Mouse (Mus musculus) spleen, embryonic (tissue): ENCODE measurements around the gene Lrrn1.

ENCODE experiments used
- CTCF ChIA-PET: fragments of 350-600 bp; sonication (Branson Sonifier 250); formaldehyde crosslinking; loops from one replicate; lab custom pipeline; 2022; lab: Charles Lee

The Lrrn1 gene

DNA sequence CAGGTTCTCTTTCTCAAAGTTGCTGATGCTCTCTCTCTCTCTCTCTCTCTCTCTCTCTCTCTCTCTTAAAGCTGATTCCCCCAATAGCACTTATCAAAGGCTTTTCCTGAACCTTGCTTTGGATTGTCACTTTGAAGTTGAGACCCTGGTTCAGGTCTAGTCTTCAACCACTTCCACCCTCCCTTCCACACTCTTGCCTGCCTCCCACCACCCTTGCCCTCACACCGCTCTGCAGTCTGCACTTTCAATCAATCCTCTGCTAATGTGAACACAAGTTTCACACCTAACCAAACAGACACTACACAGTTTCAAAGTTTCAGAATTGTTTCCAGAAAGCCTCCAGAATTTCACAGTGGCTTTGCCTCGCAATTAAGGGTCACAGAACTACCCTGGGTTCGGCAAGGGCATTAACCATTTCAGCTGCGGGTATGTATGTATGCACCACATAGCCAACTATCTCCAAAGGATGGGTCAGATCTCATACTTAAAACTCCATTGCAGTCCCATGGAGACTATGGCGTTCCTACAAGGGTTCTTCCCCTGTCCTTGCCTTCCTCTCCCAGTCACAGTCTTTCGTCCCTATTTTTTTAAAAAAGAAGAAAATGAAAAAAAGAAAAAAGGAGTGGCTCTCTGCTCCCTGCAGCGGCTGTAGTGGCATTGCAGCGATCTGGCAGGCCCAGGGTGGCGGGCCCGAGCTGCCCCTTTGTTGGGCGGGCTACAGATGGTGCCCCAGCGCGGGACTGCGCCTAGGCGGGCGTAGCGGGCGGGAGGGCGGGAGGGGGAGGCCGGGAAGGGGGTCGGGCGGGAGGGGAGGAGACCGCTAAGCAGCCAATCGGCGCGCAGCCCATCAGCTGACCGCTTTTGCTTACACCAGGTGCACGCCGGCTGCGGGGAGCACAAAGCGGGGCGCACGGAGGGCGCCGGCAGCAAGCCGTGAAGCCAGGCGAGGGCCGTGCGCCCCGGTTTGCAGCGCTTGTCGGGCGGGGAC lies at the start of gene Lrrn1:
Lrrn1 (plus strand) TSS at position 892 of the 988 bp plus-strand sequence.
- CTCF ChIA-PET = no interaction called here

- CTCF ChIA-PET = no interaction called here
These were observed 35.1 kb upstream of the Lrrn1 start for GRCm38 (mm10) chr6:107494491-107494890.

DNA sequence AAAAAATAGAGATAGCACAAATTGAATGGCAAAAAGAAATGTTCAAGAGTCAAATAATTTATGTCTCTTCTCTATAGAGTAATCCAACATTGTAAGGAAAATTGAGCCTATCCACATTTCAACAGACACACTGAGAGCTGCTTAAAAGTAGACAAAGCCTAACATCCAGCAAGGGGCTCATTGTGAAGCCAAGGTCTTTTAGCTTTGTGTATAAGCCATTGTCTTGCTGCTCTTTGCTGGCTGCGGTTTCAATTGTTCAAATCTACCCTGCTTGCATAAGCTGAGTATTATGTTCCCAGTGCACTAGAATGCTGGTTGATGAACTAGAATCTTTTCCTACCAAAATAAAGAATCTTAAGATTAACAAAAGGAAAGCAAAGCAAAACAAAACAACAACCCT lies 33.7 kb upstream of the Lrrn1 start:
- CTCF ChIA-PET = no interaction called here

GRCm38 (mm10) chr6:107513716-107514115 lies 15.9 kb upstream of the Lrrn1 start:
- CTCF ChIA-PET = interaction anchor here (0.6 kb wide), 1 partner anchor 552 kb away, joined by 4 read pairs; no protein-coding TSS in a partner anchor

GRCm38 (mm10) chr6:107523953-107524352 lies 5.6 kb upstream of the Lrrn1 start:
- CTCF ChIA-PET = no interaction called here

- CTCF ChIA-PET = no interaction called here
These were observed 403 bp downstream of the Lrrn1 start for GRCm38 (mm10) chr6:107529911-107530431.

GRCm38 (mm10) chr6:107530621-107531285 lies 1.2 kb downstream of the Lrrn1 start:
- CTCF ChIA-PET = no interaction called here

GRCm38 (mm10) chr6:107531526-107532080 lies 2.0 kb downstream of the Lrrn1 start:
- CTCF ChIA-PET = no interaction called here

DNA sequence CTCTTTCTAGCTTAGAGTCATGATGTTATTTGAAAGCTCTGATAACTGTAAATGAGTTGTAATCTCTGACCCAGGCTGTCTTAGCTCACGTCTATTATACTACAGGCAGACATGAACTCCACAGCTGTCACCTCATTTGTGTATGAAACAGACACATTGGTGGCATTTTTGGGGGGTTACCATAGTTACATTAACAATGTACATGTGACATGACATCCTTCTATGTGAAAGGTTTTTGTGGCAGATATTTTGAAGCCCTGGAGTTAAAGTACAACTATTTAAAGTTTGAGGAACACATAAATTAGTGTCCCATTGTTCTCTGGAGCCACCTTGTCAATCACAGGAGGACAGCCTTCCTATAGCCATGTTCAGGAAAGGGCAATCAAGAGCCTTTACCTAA lies 5.0 kb downstream of the Lrrn1 start:
- CTCF ChIA-PET = no interaction called here

DNA sequence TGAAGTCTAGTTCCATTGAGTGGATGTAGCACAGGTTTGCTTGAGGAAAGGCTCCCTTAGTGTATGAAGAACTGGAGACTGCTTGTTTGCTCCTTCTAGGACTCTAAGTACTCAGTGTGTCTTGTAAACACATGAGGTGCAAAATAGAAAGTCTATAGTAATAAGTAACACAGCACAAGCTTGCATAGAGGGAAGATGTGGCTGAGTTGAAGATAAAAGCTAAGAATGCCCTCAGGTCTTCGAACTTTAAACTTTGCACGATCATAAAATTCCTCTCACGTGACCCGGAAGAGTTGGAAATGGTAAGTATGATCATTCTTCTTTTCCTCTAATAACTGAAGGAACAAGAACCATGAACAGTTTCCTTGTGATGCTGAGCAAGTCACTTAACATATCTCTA lies 7.1 kb downstream of the Lrrn1 start:
- CTCF ChIA-PET = no interaction called here

- CTCF ChIA-PET = interaction anchor here (0.5 kb wide), 1 partner anchor 349 kb away, joined by 6 read pairs; no protein-coding TSS in a partner anchor
These were observed 11.7 kb downstream of the Lrrn1 start for GRCm38 (mm10) chr6:107541222-107541621.

DNA sequence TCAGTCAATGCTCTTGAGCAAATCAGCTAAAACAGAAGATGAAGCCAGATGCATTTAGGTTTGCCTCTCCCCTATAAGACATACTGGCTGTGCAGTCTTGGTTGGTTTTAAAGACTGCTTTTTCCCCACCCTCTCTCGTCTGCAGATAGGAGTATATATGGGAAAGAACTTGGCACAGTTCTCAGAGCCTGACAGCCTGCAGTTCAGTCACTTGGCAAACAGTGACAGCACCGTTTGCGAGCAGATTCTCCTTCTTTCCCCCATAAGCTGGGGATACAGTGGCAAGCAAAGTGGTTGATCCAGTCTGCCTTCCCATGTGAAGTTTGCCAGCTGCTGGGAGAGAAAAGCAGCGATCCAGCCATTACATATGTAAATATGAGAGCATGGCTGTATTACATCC lies 12.3 kb downstream of the Lrrn1 start:
- CTCF ChIA-PET = no interaction called here

DNA sequence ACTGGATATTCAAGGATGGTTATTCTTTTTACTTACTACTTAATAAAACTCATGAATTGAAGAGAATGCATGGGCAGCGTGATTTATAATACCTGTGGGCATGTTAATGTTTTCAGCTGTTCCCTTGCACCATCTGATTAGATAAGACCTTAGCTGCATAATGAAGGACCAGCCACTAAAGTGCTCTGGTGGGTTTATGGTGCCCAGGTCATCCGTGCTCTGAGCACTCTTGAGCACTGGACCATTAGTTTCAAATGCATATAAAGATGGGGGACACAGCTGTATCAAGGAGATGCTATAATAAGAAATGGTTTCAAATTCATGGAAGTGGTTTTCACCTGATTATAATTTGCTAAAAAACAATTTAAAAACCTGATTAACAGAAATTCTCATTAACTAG lies 16.7 kb downstream of the Lrrn1 start:
- CTCF ChIA-PET = no interaction called here

GRCm38 (mm10) chr6:107552511-107552910 lies 22.9 kb downstream of the Lrrn1 start:
- CTCF ChIA-PET = no interaction called here

- CTCF ChIA-PET = no interaction called here
These were observed 25.8 kb downstream of the Lrrn1 start for GRCm38 (mm10) chr6:107555364-107555763.

DNA sequence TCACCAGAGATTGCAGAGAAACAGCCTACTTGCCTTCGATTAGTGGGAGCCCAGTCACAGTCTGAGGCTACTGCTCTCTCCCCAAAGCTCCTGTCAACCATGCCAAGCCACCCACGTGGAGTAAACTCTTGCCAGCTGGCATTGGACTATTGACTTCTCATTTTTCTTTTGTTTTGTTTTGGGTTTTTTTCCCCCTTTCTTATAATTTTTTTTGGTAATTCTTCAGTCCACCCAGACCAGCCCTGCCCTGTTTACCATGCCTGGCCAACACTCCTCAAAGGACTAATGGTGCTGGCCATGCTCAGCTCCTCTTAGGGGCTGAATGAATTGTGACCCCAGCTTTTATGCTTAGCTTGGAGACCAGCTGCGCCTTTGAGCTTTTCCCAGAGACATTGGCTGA lies 27.4 kb downstream of the Lrrn1 start:
- CTCF ChIA-PET = interaction anchor here (0.7 kb wide), 1 partner anchor 148 kb away, joined by 11 read pairs; no protein-coding TSS in a partner anchor

GRCm38 (mm10) chr6:107557806-107558205 lies 28.2 kb downstream of the Lrrn1 start:
- CTCF ChIA-PET = no interaction called here

DNA sequence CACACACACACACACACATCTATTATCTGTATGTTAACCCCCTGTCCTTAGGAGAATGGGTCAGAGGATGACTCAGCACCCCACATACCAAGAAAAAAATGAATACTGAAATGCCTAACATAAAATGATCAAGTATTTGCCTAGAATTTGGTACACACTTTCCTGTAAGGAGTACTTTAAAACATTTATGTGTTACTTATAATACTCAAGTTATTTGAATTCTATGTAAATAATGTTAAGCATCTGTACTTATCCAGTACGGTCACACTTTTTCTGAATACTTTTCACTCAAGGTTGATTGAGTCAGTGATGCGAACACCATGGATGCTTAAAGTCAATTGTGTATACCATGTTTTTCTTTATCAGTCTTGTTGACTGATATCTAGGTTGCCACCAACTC lies 32.7 kb downstream of the Lrrn1 start:
- CTCF ChIA-PET = no interaction called here

GRCm38 (mm10) chr6:107566944-107567634 lies 37.5 kb downstream of the Lrrn1 start:
- CTCF ChIA-PET = no interaction called here

DNA sequence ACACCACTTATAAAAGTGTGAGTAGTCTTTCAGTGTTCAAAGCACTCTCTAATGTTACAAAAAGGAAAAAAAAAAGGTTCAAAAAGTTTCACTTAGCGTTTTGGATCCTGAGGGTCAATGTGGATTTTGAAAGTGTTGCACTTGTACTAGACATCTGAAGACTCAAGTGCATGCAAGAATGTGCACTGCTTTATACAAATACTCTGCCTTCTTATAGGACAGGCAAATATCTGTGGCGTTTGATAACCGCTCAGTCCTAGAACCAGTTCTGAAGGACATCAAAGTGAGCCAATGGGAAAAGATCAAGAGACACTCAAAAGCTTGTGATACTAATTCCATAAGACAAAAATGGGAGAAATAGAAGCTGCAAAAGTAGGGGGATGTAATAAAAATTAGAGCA lies 45.0 kb downstream of the Lrrn1 start:
- CTCF ChIA-PET = no interaction called here

DNA sequence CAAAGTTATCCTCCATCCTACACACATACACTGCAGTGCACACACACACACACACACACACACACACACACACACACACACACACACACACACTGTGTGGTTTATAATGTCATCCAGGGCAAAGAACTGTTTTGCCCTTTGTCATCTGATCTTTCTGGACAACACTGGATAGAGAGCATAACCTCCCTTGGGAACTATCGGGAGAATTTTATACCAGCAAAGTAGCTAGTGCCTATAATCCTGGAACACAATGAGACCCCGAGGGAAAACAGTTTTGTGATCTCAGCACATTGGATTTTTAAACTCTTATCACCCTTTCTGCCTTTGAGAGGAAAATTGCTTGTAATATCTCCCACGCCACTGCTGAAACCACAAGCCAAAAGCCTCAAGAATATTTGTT lies 45.8 kb downstream of the Lrrn1 start:
- CTCF ChIA-PET = no interaction called here
